Mouse (Mus musculus) embryonic facial prominence, embryonic 14.5 days (tissue): ENCODE results near the gene Rhbg. TPM values are rescaled to one million over a fixed set of nuclear protein-coding genes. Genes with fewer than 3 reads are reported as not detected.

ENCODE experiments used
- ATAC-seq: fragments of 200-750 bp; cut with Nextera tagmentation; 2 replicates; pipeline ENCODE4 v1.8.0; 2017; ENCODE audit warnings: low read depth, moderate number of reproducible peaks, moderate TSS enrichment
- DNase-seq: peaks from one replicate; pipeline ENCODE4 v3.0.0-alpha.2; 2015; ENCODE audit warnings: low spot score
- H3K27ac ChIP-seq: fragments of 300-500 bp; sonication (generic); replicated peaks from 2 replicates; pipeline ENCODE4 v1.5.1; 2014; ENCODE audit warnings: low read depth, mild to moderate bottlenecking, low read length, moderate library complexity
- H3K27me3 ChIP-seq: fragments of 300-500 bp; sonication (generic); replicated peaks from 2 replicates; pipeline ENCODE4 v1.6.1; 2014; ENCODE audit warnings: low read length; ENCODE audit not compliant: control insufficient read depth, insufficient read depth
- H3K36me3 ChIP-seq: fragments of 300-500 bp; sonication (generic); 2 replicates; pipeline ENCODE4 v1.6.1; 2014; ENCODE audit warnings: low read length, mixed read lengths; ENCODE audit not compliant: control insufficient read depth, insufficient read depth
- H3K4me1 ChIP-seq: fragments of 300-500 bp; sonication (generic); 2 replicates; pipeline ENCODE4 v1.6.1; 2014; ENCODE audit warnings: antibody characterized with exemption, low read length; ENCODE audit not compliant: control insufficient read depth, insufficient read depth
- H3K4me2 ChIP-seq: fragments of 300-500 bp; sonication (generic); 2 replicates; pipeline ENCODE4 v1.6.1; 2014; ENCODE audit warnings: low read depth, mild to moderate bottlenecking, low read length, moderate library complexity, mixed read lengths
- H3K4me3 ChIP-seq: fragments of 300-500 bp; sonication (generic); 2 replicates; pipeline ENCODE4 v1.5.1; 2014; ENCODE audit warnings: low read depth, mild to moderate bottlenecking, low read length
- H3K9ac ChIP-seq: fragments of 300-500 bp; sonication (generic); 2 replicates; pipeline ENCODE4 v1.6.1; 2014; ENCODE audit warnings: low read depth, mild to moderate bottlenecking, low read length, moderate library complexity, mixed read lengths
- H3K9me3 ChIP-seq: fragments of 300-500 bp; sonication (generic); 2 replicates; pipeline ENCODE4 v1.6.1; 2016; ENCODE audit warnings: low read length; ENCODE audit not compliant: control insufficient read depth
- WGBS: fragments of 180-500 bp; shearing (Covaris S2); extraction: QIAGEN DNeasy Blood & Tissue Kit; methylation state at CpG from one replicate; pipeline ENCODE4 v1.1.7; 2014; 5-methylcytosine and 5-hydroxymethylcytosine counted together
- microRNA-seq: library from miRNA; unstranded; fragments of <30 nt; microRNA quantifications from one replicate; pipeline ENCODE4, GENCODE M21; 2016; ENCODE audit warnings: borderline number of aligned reads
- polyA plus RNA-seq: library from polyadenylated mRNA; unstranded; fragments of >200 nt; fragmentation: Nextera tagmentation; extraction: Ambion mirVana; gene quantifications from 2 replicates; pipeline ENCODE4 v1.2.1, GENCODE M21; 2014

The Rhbg gene
- polyA plus RNA-seq, 1 experiment from 2014 or later = 4.1 TPM

DNA sequence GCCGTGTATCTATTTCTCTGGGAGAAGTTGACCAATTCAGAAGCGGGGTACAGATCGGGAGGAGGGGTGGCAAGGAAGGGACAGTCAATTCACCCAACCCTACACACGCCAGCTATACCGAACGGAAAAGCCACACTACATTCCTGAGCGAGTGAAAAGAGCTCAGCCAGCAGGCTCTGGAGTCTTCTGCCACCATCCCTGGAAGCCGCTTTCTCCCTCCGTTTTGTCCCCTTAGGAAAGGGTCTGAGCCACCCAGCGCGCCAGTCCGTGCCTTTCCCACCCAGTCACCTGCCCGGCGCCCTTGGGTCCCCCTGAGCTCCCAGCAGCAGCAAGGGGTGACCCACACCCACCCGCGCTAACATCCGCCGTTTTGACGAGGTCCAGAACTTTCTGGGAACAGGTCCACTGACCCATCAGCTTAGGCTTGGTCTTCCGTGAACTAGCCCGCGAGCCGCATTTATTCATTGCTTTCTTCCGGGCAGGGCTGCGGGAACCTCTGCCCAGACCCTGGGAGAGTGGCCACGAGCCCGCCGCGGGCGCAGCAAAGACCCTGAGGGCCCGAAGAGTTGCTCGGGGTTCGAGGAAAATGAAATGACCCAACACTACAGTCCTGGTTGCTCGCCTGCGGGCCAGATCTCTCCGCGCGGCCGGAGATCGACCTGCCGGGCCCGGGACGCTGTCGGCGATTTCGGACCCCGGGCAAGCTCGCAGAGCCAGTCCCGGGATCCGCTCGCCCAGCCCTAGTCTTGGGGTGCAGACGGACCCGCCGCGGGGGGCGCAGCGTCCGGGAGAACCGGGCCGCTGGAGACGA is 54.1 kb downstream of the Rhbg start:
- H3K9ac ChIP-seq = peak overlapping the region; percentile 46
- no peaks in the 10 kb centered on the region for H3K36me3 ChIP-seq
- peak overlapping the region; percentile 50 for H3K4me2 ChIP-seq
- 2% methylated on average over 36 of the region's 61 CpGs for WGBS
- peaks cover 7% of the 10 kb centered on the region; the same call in 1 of the 2 replicates for H3K4me1 ChIP-seq
- ATAC-seq = no peak
- H3K4me3 ChIP-seq = peak overlapping the region; percentile 32
- peaks cover 99% of the 10 kb centered on the region for H3K27me3 ChIP-seq
- no peaks in the 10 kb centered on the region for H3K9me3 ChIP-seq
- DNase-seq = no peak
- no peak overlapping the region for H3K27ac ChIP-seq

DNA sequence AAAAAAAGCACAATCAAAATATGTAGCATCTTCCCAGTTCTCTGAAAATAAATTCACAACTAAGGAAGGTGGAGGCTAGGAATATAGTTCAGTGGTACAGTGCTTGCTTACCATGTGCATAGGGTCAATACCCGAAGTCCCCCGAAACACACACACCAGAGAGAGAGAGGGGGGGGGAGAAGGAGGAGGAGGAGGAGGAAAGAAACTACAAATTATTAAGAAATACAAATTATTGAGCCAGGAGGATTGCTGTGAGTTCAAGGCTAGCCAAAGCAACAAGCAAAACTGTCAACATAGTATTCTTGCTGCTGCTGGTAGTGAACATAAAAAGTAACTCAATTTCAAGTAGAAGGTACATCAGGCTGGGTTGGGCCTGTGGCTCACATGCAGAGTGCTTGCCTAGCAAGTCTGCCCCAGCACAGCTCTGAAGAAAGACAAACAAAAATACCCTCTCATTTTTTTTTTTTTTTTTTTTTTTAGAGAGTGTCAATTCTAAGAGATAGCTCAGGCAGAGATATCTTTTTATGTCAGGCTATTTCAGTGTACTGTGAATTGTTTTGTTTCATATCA is 54.9 kb downstream of the Rhbg start:
- no peak overlapping the region for H3K27ac ChIP-seq
- 43% methylated on average over 2 of the region's 2 CpGs for WGBS
- DNase-seq = no peak

DNA sequence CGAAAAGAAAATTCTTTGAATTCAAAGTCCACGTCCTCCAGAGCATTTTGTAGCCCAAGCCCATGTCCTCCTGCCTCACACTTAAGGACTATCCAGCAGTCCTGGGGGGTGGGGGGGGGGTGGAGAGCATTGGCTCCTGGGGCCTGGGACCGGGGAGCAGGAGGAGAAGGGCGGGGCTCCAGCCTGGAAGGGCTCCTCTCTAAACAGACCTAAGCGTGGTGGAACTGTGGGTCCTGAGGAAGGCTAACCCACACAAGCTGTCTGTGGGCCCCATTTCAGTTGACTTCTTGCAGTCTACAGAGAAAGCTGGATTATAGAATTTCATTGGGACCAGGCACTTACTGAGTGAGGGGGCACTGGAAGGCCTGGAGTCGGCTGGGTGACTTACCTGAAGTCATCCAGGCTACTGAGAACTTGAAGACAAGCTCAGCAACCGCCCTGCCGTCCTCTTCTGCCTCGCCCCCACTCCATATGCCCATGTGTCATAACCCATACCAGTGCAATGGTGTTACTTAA is 55.9 kb downstream of the Rhbg start:
- DNase-seq (no peak), ATAC-seq (no peak)
- Histone ChIP-seq H3K27me3 (peaks cover 95% of the 10 kb centered on the region), H3K36me3 (no peaks in the 10 kb centered on the region), H3K4me3 (no peak overlapping the region), H3K4me2 (no peak overlapping the region), H3K9me3 (no peaks in the 10 kb centered on the region), H3K4me1 (peaks cover 7% of the 10 kb centered on the region; the same call in 1 of the 2 replicates), H3K9ac (no peak overlapping the region), H3K27ac (no peak overlapping the region)
- WGBS = 2% methylated on average over 9 of the region's 9 CpGs

More for the DNA sequence above, 54.9 kb downstream of the Rhbg start:
- Histone ChIP-seq H3K27me3 (peaks cover 96% of the 10 kb centered on the region), H3K9ac (no peak overlapping the region), H3K9me3 (no peaks in the 10 kb centered on the region), H3K36me3 (no peaks in the 10 kb centered on the region), H3K4me2 (no peak overlapping the region), H3K4me1 (peaks cover 7% of the 10 kb centered on the region; the same call in 1 of the 2 replicates), H3K4me3 (no peak overlapping the region)
- no peak for ATAC-seq

GRCm38 (mm10) chr3:88197741-88198504 is 56.6 kb downstream of the Rhbg start:
- Histone ChIP-seq H3K9ac (no peak overlapping the region), H3K27ac (no peak overlapping the region), H3K36me3 (no peaks in the 10 kb centered on the region), H3K27me3 (peaks cover 94% of the 10 kb centered on the region), H3K4me3 (no peak overlapping the region), H3K4me2 (no peak overlapping the region), H3K4me1 (peaks cover 7% of the 10 kb centered on the region; the same call in 1 of the 2 replicates), H3K9me3 (no peaks in the 10 kb centered on the region)
- ATAC-seq (no peak), DNase-seq (no peak)
- 9% methylated on average over 10 of the region's 10 CpGs for WGBS

Small RNA genes within 50 kb of the gene (microRNA-seq; reads per million reads assigned to microRNA genes)
- gene Gm25641 = not detected
- gene Mir3093 = not detected
- gene Mir9-1 = not detected

Other genes starting within 250 kb of the Rhbg start
- gene Hapln2, start 227.1 kb downstream of the Rhbg start, polyA plus RNA-seq = not detected in 2 replicates
- gene Gpatch4, start 211.6 kb downstream of the Rhbg start, polyA plus RNA-seq = 28.0 and 29.8 TPM in 2 replicates
- 179 and 193 TPM in 2 replicates for gene Naxe, start 196.2 kb downstream of the Rhbg start, polyA plus RNA-seq
- gene Ttc24, start 176.4 kb downstream of the Rhbg start, polyA plus RNA-seq = 0.17 and 0.31 TPM in 2 replicates
- 16.2 and 21.0 TPM in 2 replicates for gene Iqgap3, start 172.7 kb downstream of the Rhbg start, polyA plus RNA-seq
- 36.8 and 41.7 TPM in 2 replicates for gene Mef2d, start 112.3 kb downstream of the Rhbg start, polyA plus RNA-seq
- not detected in 2 replicates for gene Gm38392, start 32.5 kb upstream of the Rhbg start, polyA plus RNA-seq
- 9.8 and 11.1 TPM in 2 replicates for gene Tsacc, start 42.3 kb upstream of the Rhbg start, polyA plus RNA-seq
- 492 and 493 TPM in 2 replicates for gene Cct3, start 42.4 kb upstream of the Rhbg start, polyA plus RNA-seq
- 127 and 131 TPM in 2 replicates for gene Glmp, start 70.3 kb upstream of the Rhbg start, polyA plus RNA-seq
- gene Tmem79, start 81.4 kb upstream of the Rhbg start, polyA plus RNA-seq = 9.9 and 12.7 TPM in 2 replicates
- gene Smg5, start 81.6 kb upstream of the Rhbg start, polyA plus RNA-seq = 31.3 and 33.6 TPM in 2 replicates
- 7.3 and 9.2 TPM in 2 replicates for gene Paqr6, start 109.9 kb upstream of the Rhbg start, polyA plus RNA-seq
- 1.5 and 4.6 TPM in 2 replicates for gene Bglap3, start 118.0 kb upstream of the Rhbg start, polyA plus RNA-seq
- 6.5 and 27.0 TPM in 2 replicates for gene Bglap2, start 124.0 kb upstream of the Rhbg start, polyA plus RNA-seq
- 7.9 and 33.0 TPM in 2 replicates for gene Bglap, start 129.8 kb upstream of the Rhbg start, polyA plus RNA-seq
- 87.0 and 99.7 TPM in 2 replicates for gene Pmf1, start 155.6 kb upstream of the Rhbg start, polyA plus RNA-seq
- 18.1 and 21.4 TPM in 2 replicates for gene Slc25a44, start 170.4 kb upstream of the Rhbg start, polyA plus RNA-seq
- gene Sema4a, start 206.5 kb upstream of the Rhbg start, polyA plus RNA-seq = 9.5 and 10.1 TPM in 2 replicates